Mouse (Mus musculus): Measurements from ENCODE around the gene Mgmt.

Gene Mgmt

DNA sequence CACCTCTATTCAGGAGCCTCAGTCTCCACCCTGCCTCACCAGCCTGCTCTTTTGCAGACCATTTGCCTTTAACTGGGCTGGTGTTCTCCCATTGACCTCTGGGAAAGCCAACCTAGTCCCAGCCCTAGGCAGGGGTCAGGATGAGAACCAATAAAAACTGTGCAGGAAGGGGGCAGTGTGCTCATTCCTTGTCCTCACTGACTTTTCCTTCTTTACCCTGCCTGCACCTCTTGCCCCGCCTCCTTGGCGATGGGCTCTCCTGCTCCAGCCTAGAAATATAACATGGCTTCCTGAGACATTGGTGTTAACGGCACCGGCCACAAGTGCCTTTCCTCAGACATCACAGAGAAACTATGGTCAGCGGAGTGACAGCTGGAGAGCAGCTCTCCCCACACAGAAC lies 161.7 kb downstream of the Mgmt start:
- in situ Hi-C loops (cut with MseI, MboI), result no loop called here

DNA sequence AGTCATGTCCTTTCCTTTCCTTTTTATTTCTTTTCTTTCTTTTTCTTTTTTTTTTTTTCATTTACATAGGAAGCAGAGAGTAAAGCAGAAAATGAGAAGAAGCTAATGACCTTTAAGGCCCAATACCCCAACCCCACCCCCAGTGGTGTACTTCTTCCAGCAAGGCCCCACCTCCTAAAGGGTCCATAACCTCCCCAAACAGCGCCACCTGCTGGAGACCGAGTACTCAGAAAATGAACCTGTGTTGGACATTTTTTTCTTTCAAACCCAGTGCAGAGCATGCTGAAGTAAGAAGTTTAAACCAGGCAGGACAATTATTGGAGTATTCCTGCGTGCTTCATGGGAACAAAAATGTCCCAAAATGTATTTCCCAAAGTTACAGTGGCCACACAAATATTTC lies 166.1 kb downstream of the Mgmt start:
- in situ Hi-C loops (cut with MseI, MboI), result no loop called here

GRCm38 (mm10) chr7:137061109-137061508 lies 166.7 kb downstream of the Mgmt start:
- in situ Hi-C loops (cut with MseI, MboI), result no loop called here

GRCm38 (mm10) chr7:137064255-137064654 lies 169.8 kb downstream of the Mgmt start:
- in situ Hi-C loops (cut with MseI, MboI), result no loop called here

DNA sequence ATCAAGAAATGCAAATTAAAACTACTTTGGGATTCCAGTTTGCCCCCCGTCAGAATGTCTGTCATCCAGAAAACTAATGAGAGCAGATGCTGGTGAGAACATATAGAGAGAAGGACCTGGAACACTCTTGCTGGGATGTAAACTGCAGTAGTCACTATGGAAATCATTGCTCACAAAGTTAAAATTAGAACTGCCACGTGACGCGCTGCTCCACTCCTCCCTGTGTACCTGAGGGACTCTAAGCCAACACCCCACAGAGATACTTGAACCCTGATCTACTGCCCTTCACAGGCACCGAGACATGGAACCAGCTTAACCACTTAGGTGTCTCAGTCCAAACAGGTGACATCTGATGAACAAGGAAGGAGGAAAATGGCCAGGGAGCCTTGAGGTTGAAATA lies 171.0 kb downstream of the Mgmt start:
- in situ Hi-C loops (cut with MseI, MboI), result no loop called here

DNA sequence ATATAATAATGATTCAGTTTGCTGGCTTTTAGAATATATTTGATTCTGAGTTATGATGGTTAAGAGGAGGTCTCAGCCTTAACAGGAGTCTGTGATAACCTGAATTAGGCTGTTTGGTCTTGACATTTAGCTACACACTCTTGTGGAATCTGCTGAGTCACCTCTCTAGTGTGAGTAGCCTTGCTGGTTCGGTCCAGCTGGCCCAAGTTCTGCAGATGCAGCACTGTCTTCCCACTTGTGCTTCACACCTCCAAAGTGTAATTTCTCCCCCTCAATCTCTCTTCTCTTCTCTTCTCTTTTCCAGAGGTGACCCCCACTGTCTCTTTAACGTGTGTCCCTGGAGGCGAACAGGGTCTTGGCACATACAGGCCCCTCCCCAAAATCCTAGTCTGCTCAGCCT lies 171.8 kb downstream of the Mgmt start:
- in situ Hi-C loops (cut with MseI, MboI), result no loop called here

DNA sequence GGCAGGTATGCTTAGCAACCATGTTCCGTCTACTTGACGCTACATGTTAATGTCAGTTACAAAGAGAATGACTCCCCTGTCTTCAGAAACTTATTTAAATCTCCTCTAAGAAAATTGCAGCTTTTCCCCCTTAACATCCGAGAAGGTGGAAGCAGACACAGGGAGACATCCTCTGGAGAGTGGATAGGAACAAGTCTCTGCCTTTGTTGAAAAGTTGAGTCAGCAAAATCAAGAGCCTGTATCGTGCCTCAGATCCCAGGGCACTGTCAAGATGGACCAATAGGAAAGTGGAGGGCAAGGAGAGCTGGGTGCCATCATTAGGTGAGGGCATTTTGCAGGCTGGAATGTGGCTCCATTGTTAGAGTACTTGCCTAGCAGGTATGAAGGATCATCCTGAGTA lies 172.6 kb downstream of the Mgmt start:
- in situ Hi-C loops (cut with MseI, MboI), result no loop called here

- in situ Hi-C loops (cut with MseI, MboI), result no loop called here
Observed at GRCm38 (mm10) chr7:137067758-137068157, 173.3 kb downstream of the Mgmt start.

- in situ Hi-C loops (cut with MseI, MboI), result no loop called here
Observed at GRCm38 (mm10) chr7:137068796-137069195, 174.4 kb downstream of the Mgmt start.

DNA sequence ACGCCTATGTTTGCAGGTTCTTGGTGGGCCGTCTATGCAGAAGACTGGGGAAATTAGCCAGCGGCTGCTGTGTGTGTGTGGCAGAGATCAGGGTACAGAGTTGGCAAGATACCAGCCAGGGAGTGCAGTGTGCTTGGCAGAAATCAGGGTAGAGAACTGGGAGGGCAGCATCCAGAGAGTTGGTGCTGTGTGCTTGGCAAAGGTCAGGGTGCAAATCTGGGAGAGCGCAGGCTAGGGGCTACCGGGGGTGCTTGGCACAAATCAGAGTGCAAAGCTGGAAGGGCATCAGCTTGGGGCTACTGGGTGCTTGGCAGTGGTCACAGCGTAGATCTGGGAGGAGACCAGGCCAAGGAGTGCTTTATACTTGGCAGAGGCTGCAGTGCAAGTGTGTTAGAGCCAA lies 175.4 kb downstream of the Mgmt start:
- in situ Hi-C loops (cut with MseI, MboI), result no loop called here

- in situ Hi-C loops (cut with MseI, MboI), result no loop called here
Observed at GRCm38 (mm10) chr7:137071346-137071745, 176.9 kb downstream of the Mgmt start.

DNA sequence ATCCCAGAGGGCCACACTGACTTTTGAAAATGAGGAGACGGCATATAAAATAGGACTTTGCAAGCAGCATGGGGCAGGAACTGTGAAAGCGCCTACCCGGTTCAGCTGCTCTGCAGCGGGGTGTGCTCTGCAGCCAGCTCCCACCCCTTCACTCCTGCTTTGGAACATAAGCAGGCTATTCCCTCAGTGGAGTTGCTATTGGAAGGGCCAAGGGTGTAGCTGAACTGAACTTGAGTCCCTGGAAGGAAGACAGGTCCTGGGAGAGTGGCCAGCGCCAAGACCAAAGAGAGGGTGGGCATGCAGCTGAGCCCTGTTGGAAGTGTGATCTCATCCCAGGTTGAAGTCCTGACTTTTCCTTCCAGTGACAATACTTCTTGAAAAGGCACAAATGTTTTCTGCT lies 179.5 kb downstream of the Mgmt start:
- in situ Hi-C loops (cut with MseI, MboI), result no loop called here

DNA sequence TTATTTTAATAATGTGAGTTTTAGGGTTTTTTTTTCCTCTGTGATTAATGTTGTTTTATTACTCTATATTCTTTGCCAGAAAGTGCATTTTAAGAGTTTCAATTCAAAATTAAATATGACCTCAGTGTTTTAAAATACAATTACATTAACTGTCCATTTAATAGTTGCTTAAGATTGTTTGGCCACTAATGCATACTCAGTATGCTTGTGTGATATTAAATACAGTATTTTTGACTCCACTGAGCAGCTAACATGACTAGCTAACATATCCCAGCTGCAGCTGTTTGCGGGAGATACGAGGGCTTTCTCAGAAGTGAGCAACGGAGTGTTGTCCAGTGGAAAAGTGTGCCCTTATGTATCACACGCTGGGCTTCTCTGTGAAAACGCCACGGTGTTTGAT lies 179.9 kb downstream of the Mgmt start:
- in situ Hi-C loops (cut with MseI, MboI), result no loop called here

GRCm38 (mm10) chr7:137075301-137075700 lies 180.9 kb downstream of the Mgmt start:
- in situ Hi-C loops (cut with MseI, MboI), result no loop called here

GRCm38 (mm10) chr7:137080171-137080570 lies 185.8 kb downstream of the Mgmt start:
- in situ Hi-C loops (cut with MseI, MboI), result no loop called here

- in situ Hi-C loops (cut with MseI, MboI), result no loop called here
Observed at GRCm38 (mm10) chr7:137082171-137082570, 187.8 kb downstream of the Mgmt start.

- in situ Hi-C loops (cut with MseI, MboI), result no loop called here
Observed at GRCm38 (mm10) chr7:137084651-137085050, 190.2 kb downstream of the Mgmt start.

- in situ Hi-C loops (cut with MseI, MboI), result no loop called here
Observed at GRCm38 (mm10) chr7:137085969-137086606, 191.7 kb downstream of the Mgmt start.

- in situ Hi-C loops (cut with MseI, MboI), result no loop called here
Observed at GRCm38 (mm10) chr7:137087136-137087535, 192.7 kb downstream of the Mgmt start.

- in situ Hi-C loops (cut with MseI, MboI), result no loop called here
Observed at GRCm38 (mm10) chr7:137088141-137088540, 193.7 kb downstream of the Mgmt start.

DNA sequence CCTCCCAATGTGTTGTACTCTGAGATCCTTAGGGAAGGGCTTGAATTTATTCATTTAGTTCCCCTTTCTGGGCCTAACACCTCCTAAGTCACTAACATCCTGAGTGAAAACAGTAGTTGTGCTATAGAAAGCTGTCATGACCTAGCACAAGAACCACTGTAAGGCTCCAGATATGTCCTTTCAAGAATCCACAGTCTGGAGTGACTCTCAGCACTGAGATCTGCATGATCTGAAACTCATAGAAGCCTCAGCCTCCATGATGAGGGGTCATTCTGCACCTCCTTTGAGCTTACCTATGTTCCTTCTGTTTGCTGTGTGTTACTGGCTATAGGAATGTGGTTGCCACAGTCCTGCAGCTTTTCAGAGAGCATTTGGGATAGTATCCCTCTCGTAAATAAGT lies 200.1 kb downstream of the Mgmt start:
- in situ Hi-C loops (cut with MseI, MboI), result no loop called here

DNA sequence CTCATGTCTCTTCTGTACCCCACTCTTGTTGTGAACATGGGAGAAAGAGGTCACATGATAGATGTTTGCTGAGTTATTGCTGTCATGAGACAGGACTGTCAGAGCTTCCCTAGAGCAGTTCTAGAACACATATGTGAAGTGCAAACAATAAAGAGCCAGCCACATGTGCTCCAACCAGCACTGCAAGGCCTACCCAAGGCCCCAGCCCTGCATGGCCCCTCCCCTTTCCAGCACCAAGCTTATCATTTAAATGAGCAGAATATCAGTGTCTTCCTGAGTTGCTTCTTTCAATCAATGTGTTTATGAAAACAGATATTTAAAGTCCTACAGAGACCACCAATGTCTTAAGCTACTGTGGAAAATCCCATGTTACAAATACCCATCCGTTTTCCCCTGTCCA lies 201.3 kb downstream of the Mgmt start:
- in situ Hi-C loops (cut with MseI, MboI), result no loop called here

- in situ Hi-C loops (cut with MseI, MboI), result no loop called here
Observed at GRCm38 (mm10) chr7:137099766-137100165, 205.4 kb downstream of the Mgmt start.

- in situ Hi-C loops (cut with MseI, MboI), result no loop called here
Observed at GRCm38 (mm10) chr7:137102606-137103195, 208.3 kb downstream of the Mgmt start.

Measured in mouse trophoblast stem cell (cell line).